Mouse (Mus musculus) liver, embryonic 14.5 days (tissue): Measurements from ENCODE around the gene St5. TPM values are rescaled to one million over a fixed set of nuclear protein-coding genes. Genes with fewer than 3 reads are reported as not detected.

Source experiments
- ATAC-seq: fragments of 200-750 bp; cut with Nextera tagmentation; 2 replicates; pipeline ENCODE4 v1.8.0; 2017; ENCODE audit warnings: moderate number of reproducible peaks, mild to moderate bottlenecking, moderate library complexity; ENCODE audit not compliant: insufficient read depth
- DNase-seq, 3 experiments: peaks; one replicate each; pipeline ENCODE4 v3.0.0-alpha.2; 2012 to 2013; ENCODE audit warnings: low read depth in 3 of 3, low spot score in 3 of 3
- H3K27ac ChIP-seq: fragments of 300-500 bp; sonication (generic); 2 replicates; pipeline ENCODE4 v1.5.1; 2014; ENCODE audit warnings: moderate library complexity, mild to moderate bottlenecking, control low read depth, inconsistent platforms
- H3K27me3 ChIP-seq: fragments of 300-500 bp; sonication (generic); 2 replicates; pipeline ENCODE4 v1.6.1; 2014; ENCODE audit warnings: mild to moderate bottlenecking, low read length, moderate library complexity; ENCODE audit not compliant: control insufficient read depth, insufficient read depth
- H3K36me3 ChIP-seq: fragments of 300-500 bp; sonication (generic); replicated peaks from 2 replicates; pipeline ENCODE4 v1.6.1; 2014; ENCODE audit warnings: low read depth; ENCODE audit not compliant: control insufficient read depth, insufficient read depth
- H3K4me1 ChIP-seq, 2 experiments: fragments of 200-500 bp in 1 of 2; fragments of 300-500 bp in 1 of 2; sonication (generic) in 1 of 2; replicated peaks; 2 replicates each; pipeline ENCODE4 v1.6.1; 2012 to 2014; ENCODE audit warnings: antibody characterized with exemption in 1 of 2, inconsistent platforms in 1 of 2, low read length in 1 of 2; ENCODE audit not compliant: control insufficient read depth in 2 of 2, insufficient read depth in 2 of 2
- H3K4me2 ChIP-seq: fragments of 300-500 bp; sonication (generic); 2 replicates; pipeline ENCODE4 v1.6.1; 2014; ENCODE audit warnings: low read depth, mild to moderate bottlenecking, control low read depth, moderate library complexity
- H3K4me3 ChIP-seq, 2 experiments: fragments of 200-500 bp in 1 of 2; fragments of 300-500 bp in 1 of 2; sonication (generic) in 1 of 2; 2 replicates each; pipeline ENCODE4 v1.5.1; 2012 to 2014; ENCODE audit warnings: low read depth in 2 of 2, low read length in 2 of 2, mild to moderate bottlenecking in 2 of 2, control low read depth in 1 of 2, inconsistent platforms in 1 of 2, moderate library complexity in 1 of 2; ENCODE audit not compliant: insufficient read depth in 1 of 2
- H3K9ac ChIP-seq: fragments of 300-500 bp; sonication (generic); replicated peaks from 2 replicates; pipeline ENCODE4 v1.6.1; 2014; ENCODE audit warnings: mild to moderate bottlenecking, control low read depth, moderate library complexity
- H3K9me3 ChIP-seq: fragments of 300-500 bp; sonication (generic); 2 replicates; pipeline ENCODE4 v1.6.1; 2016; ENCODE audit warnings: low read length, mixed read lengths; ENCODE audit not compliant: control insufficient read depth
- CTCF ChIP-seq: IDR thresholded peaks from 2 replicates; pipeline ENCODE4 v1.5.1; 2016; ENCODE audit warnings: antibody characterized with exemption, low read depth, control low read depth
- EP300 ChIP-seq: IDR thresholded peaks from 2 replicates; pipeline ENCODE4 v1.6.1; 2016; ENCODE audit warnings: antibody characterized with exemption, low read depth
- WGBS: fragments of 180-500 bp; shearing (Covaris S2); extraction: QIAGEN DNeasy Blood & Tissue Kit; methylation state at CpG from one replicate; pipeline ENCODE4 v1.1.7; 2014; ENCODE audit not compliant: insufficient replicate concordance; 5-methylcytosine and 5-hydroxymethylcytosine counted together
- polyA plus RNA-seq, 2 experiments: library from polyadenylated mRNA; depleted of rRNA in 1 of 2; stranded (reverse) in 1 of 2; unstranded in 1 of 2; fragments of >200 nt; fragmentation: Nextera tagmentation in 1 of 2; extraction: Ambion mirVana in 1 of 2; gene quantifications; 2 replicates each; pipeline versions ENCODE4 v1.2.1 to v1.2.3; 2012 to 2014

The St5 gene
- polyA plus RNA-seq, 2 experiments: 13.8 to 14.0 TPM

GRCm38 (mm10) chr7:109508034-109508433 is 195.4 kb downstream of the St5 start, which contains the start of gene Trim66:
Trim66 (minus strand) TSS chr7:109508134.
- 74% methylated on average over 4 of the region's 4 CpGs for WGBS
- DNase-seq (no peak), ATAC-seq (no peak)
- Histone ChIP-seq H3K9me3 (no peaks in the 10 kb centered on the region), H3K27ac (no peak within 1 kb of the TSS), H3K4me1 (peaks cover 13 to 19% of the 10 kb centered on the region in 2 experiments), H3K4me3 (no peak within 1 kb of the TSS), H3K9ac (no peak within 1 kb of the TSS), H3K36me3 (no peaks in the 10 kb centered on the region), H3K4me2 (no peak within 1 kb of the TSS), H3K27me3 (no peaks in the 10 kb centered on the region)
- no peak for TF ChIP-seq EP300
- no peak for TF ChIP-seq CTCF

DNA sequence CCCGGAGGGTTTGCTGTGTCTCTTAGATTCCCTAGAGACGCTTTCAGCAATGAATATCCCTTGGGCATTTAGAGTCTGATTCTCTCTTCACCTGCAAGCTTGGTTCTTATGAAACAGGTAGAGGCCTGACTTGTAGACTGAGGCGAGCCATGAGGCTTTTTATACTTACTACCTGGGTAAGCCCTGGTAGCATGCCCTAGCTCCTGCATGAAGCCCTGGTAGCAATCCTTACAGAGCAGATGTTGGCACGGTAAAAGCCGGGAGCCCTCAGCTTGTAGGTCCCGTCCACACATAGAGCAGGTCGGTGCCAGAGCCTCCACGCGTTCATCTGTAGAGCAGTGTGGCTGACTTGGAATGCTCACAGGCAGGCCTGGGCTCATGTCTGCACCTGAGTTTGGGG is 195.8 kb downstream of the St5 start:
- no peak overlapping the region for H3K4me2 ChIP-seq
- H3K9me3 ChIP-seq: no peaks in the 10 kb centered on the region
- no peak overlapping the region for H3K4me3 ChIP-seq
- WGBS: 65% methylated on average over 9 of the region's 9 CpGs
- no peaks in the 10 kb centered on the region for H3K36me3 ChIP-seq
- H3K9ac ChIP-seq: no peak overlapping the region
- peaks cover 13 to 15% of the 10 kb centered on the region in 2 experiments for H3K4me1 ChIP-seq
- no peak for DNase-seq
- TF ChIP-seq CTCF: no peak
- TF ChIP-seq EP300: no peak
- no peaks in the 10 kb centered on the region for H3K27me3 ChIP-seq
- ATAC-seq: no peak
- H3K27ac ChIP-seq: no peak overlapping the region

DNA sequence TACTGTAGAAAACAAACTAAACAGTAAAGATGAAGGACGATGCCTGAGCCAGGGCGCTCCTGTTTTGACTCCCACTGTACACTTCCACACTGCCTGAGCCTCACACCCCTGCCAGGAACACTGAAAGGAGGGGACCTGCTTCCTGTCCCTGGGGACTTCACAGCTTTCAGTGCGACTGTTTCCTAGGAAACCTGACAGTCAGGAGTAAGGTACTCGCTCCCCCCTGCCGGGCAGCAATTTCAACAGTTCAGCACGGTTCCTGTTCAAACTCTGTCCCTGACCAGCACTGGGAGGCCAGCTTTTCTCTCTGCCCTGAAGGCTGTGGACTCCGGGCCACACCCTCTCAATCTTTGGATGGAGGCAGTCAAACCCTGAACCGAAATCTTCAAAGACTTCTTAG is 196.3 kb downstream of the St5 start:
- no peaks in the 10 kb centered on the region for H3K27me3 ChIP-seq
- DNase-seq (no peak), ATAC-seq (no peak)
- 23% methylated on average over 8 of the region's 8 CpGs for WGBS
- H3K9me3 ChIP-seq: no peaks in the 10 kb centered on the region
- no peak overlapping the region for H3K9ac ChIP-seq
- TF ChIP-seq EP300 (no peak), CTCF (no peak)
- no peak overlapping the region for H3K4me3 ChIP-seq
- H3K27ac ChIP-seq: no peak overlapping the region
- no peak overlapping the region for H3K4me2 ChIP-seq
- peaks cover 13 to 15% of the 10 kb centered on the region in 2 experiments for H3K4me1 ChIP-seq
- H3K36me3 ChIP-seq: no peaks in the 10 kb centered on the region

- Histone ChIP-seq H3K9ac (no peak overlapping the region), H3K27ac (no peak overlapping the region), H3K4me2 (no peak overlapping the region), H3K36me3 (no peaks in the 10 kb centered on the region), H3K27me3 (no peaks in the 10 kb centered on the region), H3K9me3 (no peaks in the 10 kb centered on the region), H3K4me3 (no peak overlapping the region), H3K4me1 (no peaks in the 10 kb centered on the region)
- no peak for DNase-seq
- TF ChIP-seq CTCF (no peak), EP300 (no peak)
- WGBS: 52% methylated on average over 4 of the region's 4 CpGs
- ATAC-seq: no peak
Observed at GRCm38 (mm10) chr7:109497507-109497906, 205.9 kb downstream of the St5 start.

DNA sequence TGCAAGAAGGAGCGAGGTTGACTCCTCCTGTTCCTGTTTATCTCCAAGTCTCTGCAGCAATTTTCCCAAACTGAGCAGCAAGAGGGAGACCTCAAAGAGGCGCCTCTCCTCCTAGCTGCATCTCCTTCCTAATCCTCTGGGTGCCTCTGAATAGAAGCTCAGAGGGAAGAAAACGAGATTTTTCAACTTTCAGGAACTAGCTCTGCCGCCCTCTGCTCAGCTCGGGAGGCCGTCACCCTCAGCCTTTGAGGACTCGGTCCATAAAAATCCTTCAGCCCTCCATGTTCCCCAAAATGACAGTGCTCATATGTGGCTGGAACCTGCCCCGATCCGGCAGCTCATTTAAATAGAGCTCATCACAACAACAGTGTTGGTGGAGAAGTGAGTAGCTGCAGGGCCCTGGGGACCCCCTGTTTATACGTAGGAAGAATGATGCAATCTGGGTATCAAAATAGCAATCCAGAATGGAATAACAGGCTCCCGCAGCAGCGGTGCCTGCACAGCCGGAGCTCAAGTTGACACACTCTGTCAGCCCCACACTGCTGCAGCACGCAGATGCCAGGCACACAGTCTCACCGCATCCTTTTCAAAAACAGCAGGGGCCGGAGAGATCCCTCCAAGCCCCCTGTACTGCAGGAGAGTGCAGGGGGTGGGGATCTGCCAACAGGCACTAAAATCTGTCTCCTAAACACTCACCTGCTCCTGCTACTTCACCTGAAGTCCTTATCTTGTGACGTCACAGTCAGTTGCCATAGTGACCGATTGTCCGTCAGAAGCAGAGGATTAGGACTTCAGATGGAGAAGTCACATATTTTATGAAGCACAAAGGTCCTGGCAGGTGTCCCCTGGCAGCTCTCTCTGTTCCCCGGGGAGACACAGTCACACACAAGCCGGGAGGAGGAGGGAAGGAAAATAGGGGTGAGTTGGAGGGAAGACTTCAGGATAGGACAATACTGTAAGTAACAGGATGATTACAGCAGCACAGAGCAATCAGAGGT is 209.8 kb downstream of the St5 start:
- 27% methylated on average over 21 of the region's 21 CpGs for WGBS
- H3K9ac ChIP-seq: no peak overlapping the region
- no peak overlapping the region for H3K27ac ChIP-seq
- no peak overlapping the region for H3K4me2 ChIP-seq
- H3K27me3 ChIP-seq: no peaks in the 10 kb centered on the region
- ATAC-seq (no peak), DNase-seq (no peak)
- TF ChIP-seq CTCF: no peak
- no peak for TF ChIP-seq EP300
- no peaks in the 10 kb centered on the region for H3K9me3 ChIP-seq
- no peak overlapping the region for H3K4me3 ChIP-seq
- no peaks in the 10 kb centered on the region for H3K36me3 ChIP-seq
- H3K4me1 ChIP-seq: no peaks in the 10 kb centered on the region
